Mouse (Mus musculus) lung, postnatal 0 days (tissue): ENCODE data around the gene 4632433K11Rik.

Experiments
- CTCF ChIP-seq: IDR thresholded peaks from 2 replicates; pipeline ENCODE4 v1.5.1; 2016; ENCODE audit warnings: antibody characterized with exemption, mild to moderate bottlenecking
- EP300 ChIP-seq: IDR thresholded peaks from 2 replicates; pipeline ENCODE4 v1.6.1; 2016; ENCODE audit warnings: antibody characterized with exemption, mild to moderate bottlenecking, control low read depth

DNA sequence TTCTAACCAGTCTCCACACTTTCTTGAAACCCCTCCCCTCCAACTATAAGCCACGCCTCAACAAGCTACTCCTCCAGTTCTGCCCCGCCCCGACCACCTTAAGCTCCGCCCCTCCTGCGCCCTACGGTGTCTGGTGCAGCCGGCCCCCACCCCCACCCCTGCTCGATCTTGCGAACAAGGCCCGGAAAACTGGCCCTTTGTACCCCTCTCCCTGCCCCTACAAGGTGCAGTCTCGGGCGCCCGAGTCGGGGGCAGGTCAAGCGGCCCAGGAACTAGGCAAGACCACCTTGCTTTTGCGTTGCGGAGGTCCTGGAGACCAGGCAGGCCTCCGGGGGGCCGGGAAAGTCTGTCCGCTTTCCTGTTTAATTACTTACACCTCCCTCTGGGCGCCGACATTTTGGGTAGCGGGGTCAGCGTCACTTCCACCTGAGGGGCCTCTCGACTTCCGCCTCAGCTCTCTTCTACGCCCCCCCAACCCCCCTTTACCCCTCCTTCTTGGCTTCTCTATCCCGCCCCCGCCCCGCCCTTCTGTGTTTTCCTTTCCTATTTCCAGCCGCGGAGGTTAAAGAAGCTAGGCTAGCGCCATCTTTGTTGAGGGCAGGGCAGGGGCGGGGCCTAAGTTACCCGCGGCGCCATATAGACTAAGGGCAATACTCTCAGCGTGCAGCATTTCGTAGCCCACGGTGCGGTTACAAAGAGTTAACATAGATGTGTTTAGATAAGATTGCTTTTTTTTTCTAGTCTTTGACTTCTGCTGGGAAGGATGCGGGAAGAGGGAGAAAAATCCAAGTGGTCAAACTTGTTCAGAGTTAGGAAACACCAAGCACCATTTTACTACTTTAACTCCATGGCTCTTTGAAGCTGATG is 19.4 kb upstream of the 4632433K11Rik start, which contains the start of the genes Zfp524 and Fiz1:
- 0 out of 2 replicates have a peak, but pooled peaks have one; percentile 8 for TF ChIP-seq EP300
- TF ChIP-seq CTCF = no peak
